Mouse (Mus musculus): Measurements from ENCODE around the gene F2rl1. TPM values are rescaled to one million over a fixed set of nuclear protein-coding genes. Genes with fewer than 3 reads are reported as not detected.

F2rl1 gene
- not detected for polyA plus RNA-seq (2012; fragmentation: generic; extraction: Trizol)
- long read RNA-seq, experiment 1: 0 reads
- long read RNA-seq, experiment 2: 0 reads

- Histone ChIP-seq H3K4me3 (ENCODE audit: insufficient read depth, poor library complexity, severe bottlenecking) (no peak within 1 kb of the TSS), H3K27me3 (ENCODE audit: control insufficient read depth, insufficient read depth, insufficient read length) (no peaks in the 10 kb centered on the region), H3K79me3 (ENCODE audit: low read depth) (no peaks in the 10 kb centered on the region), H3ac (ENCODE audit: control insufficient read depth, insufficient read length, low read depth) (no peak within 1 kb of the TSS), H3K79me2 (ENCODE audit: control insufficient read depth, insufficient read depth) (no peaks in the 10 kb centered on the region), H3K36me3 (ENCODE audit: control insufficient read depth, insufficient read depth) (no peaks in the 10 kb centered on the region)
- TF ChIP-seq MYOG (IDR thresholded peaks at IDR 0.05; ENCODE audit: control insufficient read depth, extremely low read depth, insufficient read length) (no peak), MYOD1 (IDR thresholded peaks at IDR 0.05; ENCODE audit: control insufficient read depth, insufficient read length, low read depth) (peak; percentile 36), MAX (IDR thresholded peaks at IDR 0.05) (no peak)
These were observed at the start of gene F2rl1 for GRCm38 (mm10) chr13:95524674-95525491. F2rl1 (minus strand) TSS chr13:95525227.

DNA sequence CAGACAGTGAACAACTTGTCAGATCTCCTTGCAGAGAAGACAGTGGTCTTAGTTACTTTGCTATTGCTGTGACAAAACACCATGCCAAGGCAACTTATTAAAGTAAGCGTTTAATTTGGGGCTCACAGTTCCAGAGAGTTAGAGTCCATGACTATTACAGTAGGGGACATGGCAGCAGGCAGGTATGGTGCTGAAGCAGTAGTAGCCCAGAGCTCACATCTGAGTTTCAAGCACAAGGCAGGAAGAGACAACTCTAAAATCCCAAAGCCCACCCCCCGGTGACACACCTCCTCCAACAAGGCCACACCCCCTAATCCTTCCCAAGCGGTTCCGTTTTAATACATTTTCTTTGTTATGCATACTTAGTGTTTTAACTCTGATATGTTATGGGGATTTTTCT, 45.9 kb upstream of the F2rl1 start:
- TF ChIP-seq MYOG (IDR thresholded peaks at IDR 0.05; ENCODE audit: control insufficient read depth, extremely low read depth, insufficient read length): no peak
- no peak for TF ChIP-seq USF1 (IDR thresholded peaks at IDR 0.05; ENCODE audit: low read depth)
- TF ChIP-seq MAX (IDR thresholded peaks at IDR 0.05): no peak
- TF ChIP-seq CEBPB (IDR thresholded peaks at IDR 0.05; ENCODE audit: low read depth): no peak
- TF ChIP-seq CTCF (IDR thresholded peaks at IDR 0.05; ENCODE audit: control insufficient read depth, insufficient read depth, insufficient read length): no peak
- no peak for TF ChIP-seq FOSL1 (IDR thresholded peaks at IDR 0.05; ENCODE audit: insufficient read depth, low read length, poor library complexity, severe bottlenecking)
- TF ChIP-seq MYOD1 (IDR thresholded peaks at IDR 0.05; ENCODE audit: control insufficient read depth, insufficient read length, low read depth): no peak
- H3K27me3 ChIP-seq (ENCODE audit: control insufficient read depth, insufficient read depth, insufficient read length): no peaks in the 10 kb centered on the region
- no peak overlapping the region for H3K4me3 ChIP-seq (ENCODE audit: insufficient read depth, poor library complexity, severe bottlenecking)
- H3K79me2 ChIP-seq (ENCODE audit: control insufficient read depth, insufficient read depth): no peaks in the 10 kb centered on the region
- no peaks in the 10 kb centered on the region for H3K79me3 ChIP-seq (ENCODE audit: low read depth)
- H3K36me3 ChIP-seq (ENCODE audit: control insufficient read depth, insufficient read depth): no peaks in the 10 kb centered on the region
- no peak overlapping the region for H3ac ChIP-seq (ENCODE audit: control insufficient read depth, insufficient read length, low read depth)

GRCm38 (mm10) chr13:95569326-95569725, 44.3 kb upstream of the F2rl1 start:
- no peak overlapping the region for H3K4me3 ChIP-seq (ENCODE audit: insufficient read depth, poor library complexity, severe bottlenecking)
- no peaks in the 10 kb centered on the region for H3K79me3 ChIP-seq (ENCODE audit: low read depth)
- H3K27me3 ChIP-seq (ENCODE audit: control insufficient read depth, insufficient read depth, insufficient read length): no peaks in the 10 kb centered on the region
- H3K79me2 ChIP-seq (ENCODE audit: control insufficient read depth, insufficient read depth): no peaks in the 10 kb centered on the region
- no peak overlapping the region for H3ac ChIP-seq (ENCODE audit: control insufficient read depth, insufficient read length, low read depth)
- no peaks in the 10 kb centered on the region for H3K36me3 ChIP-seq (ENCODE audit: control insufficient read depth, insufficient read depth)
- TF ChIP-seq MYOG (IDR thresholded peaks at IDR 0.05; ENCODE audit: control insufficient read depth, extremely low read depth, insufficient read length) (no peak), FOSL1 (IDR thresholded peaks at IDR 0.05; ENCODE audit: insufficient read depth, low read length, poor library complexity, severe bottlenecking) (no peak), MAX (IDR thresholded peaks at IDR 0.05) (no peak), CEBPB (IDR thresholded peaks at IDR 0.05; ENCODE audit: low read depth) (no peak), USF1 (IDR thresholded peaks at IDR 0.05; ENCODE audit: low read depth) (no peak), CTCF (IDR thresholded peaks at IDR 0.05; ENCODE audit: control insufficient read depth, insufficient read depth, insufficient read length) (no peak), MYOD1 (IDR thresholded peaks at IDR 0.05; ENCODE audit: control insufficient read depth, insufficient read length, low read depth) (no peak)

DNA sequence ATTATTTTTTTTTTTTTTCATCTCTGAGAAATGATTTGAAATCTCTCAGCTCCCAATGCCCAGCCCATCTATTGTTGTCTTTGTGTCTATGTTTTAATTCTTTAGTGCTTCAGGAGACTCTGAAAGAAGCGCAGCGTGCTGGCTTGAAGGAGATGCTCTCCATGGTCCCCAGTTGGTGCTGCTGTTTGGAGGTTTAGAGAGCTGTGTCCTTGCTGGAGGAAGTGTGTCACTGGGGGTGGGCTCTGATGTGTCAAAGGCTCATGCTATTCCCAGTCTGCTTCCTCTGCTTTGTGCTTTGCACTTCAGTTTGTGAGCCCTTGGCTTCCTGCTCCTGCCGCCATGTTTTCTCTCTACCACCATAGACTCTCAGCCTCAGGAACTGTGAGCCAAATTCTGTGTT, 43.3 kb upstream of the F2rl1 start:
- no peak for TF ChIP-seq USF1 (IDR thresholded peaks at IDR 0.05; ENCODE audit: low read depth)
- TF ChIP-seq CTCF (IDR thresholded peaks at IDR 0.05; ENCODE audit: control insufficient read depth, insufficient read depth, insufficient read length): no peak
- TF ChIP-seq MAX (IDR thresholded peaks at IDR 0.05): no peak
- no peak for TF ChIP-seq FOSL1 (IDR thresholded peaks at IDR 0.05; ENCODE audit: insufficient read depth, low read length, poor library complexity, severe bottlenecking)
- TF ChIP-seq CEBPB (IDR thresholded peaks at IDR 0.05; ENCODE audit: low read depth): no peak
- TF ChIP-seq MYOD1 (IDR thresholded peaks at IDR 0.05; ENCODE audit: control insufficient read depth, insufficient read length, low read depth): no peak
- no peak for TF ChIP-seq MYOG (IDR thresholded peaks at IDR 0.05; ENCODE audit: control insufficient read depth, extremely low read depth, insufficient read length)
- no peaks in the 10 kb centered on the region for H3K27me3 ChIP-seq (ENCODE audit: control insufficient read depth, insufficient read depth, insufficient read length)
- H3K79me2 ChIP-seq (ENCODE audit: control insufficient read depth, insufficient read depth): no peaks in the 10 kb centered on the region

DNA sequence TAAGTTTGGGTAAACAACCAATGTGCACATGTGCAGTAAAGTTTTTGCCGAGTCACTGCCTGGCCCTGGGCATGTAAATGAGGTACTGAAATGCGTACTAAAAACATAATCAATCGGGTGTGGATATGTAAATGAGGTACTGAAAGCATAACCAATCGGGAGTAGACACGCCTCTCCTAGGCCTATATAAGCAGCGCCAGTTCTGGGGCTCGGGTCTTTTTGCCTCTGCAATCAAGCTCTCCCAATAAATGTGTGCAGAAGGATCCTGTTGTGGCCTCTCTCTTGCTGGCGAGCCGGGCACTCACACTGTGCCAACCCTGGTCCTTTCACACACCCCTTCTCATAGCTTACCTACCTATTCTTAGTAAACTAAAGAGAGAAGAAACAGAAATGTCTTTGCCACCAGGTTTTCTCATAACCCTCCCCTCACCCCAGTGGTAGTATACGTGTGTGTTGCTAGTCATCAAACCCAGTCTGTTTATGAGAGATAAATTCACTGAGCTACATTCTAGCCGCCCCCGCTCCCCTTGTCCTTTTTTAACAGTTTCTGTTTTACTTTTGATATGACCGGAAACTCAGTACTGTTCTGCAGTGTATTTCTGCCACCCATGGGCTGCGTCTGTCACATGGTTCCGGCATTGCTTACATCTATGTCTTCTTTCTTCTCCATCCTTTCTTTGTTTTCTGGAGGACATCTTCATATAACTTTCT, 42.0 kb upstream of the F2rl1 start:
- no peaks in the 10 kb centered on the region for H3K79me3 ChIP-seq (ENCODE audit: low read depth)
- TF ChIP-seq MYOG (IDR thresholded peaks at IDR 0.05; ENCODE audit: control insufficient read depth, extremely low read depth, insufficient read length) (no peak), FOSL1 (IDR thresholded peaks at IDR 0.05; ENCODE audit: insufficient read depth, low read length, poor library complexity, severe bottlenecking) (no peak), MAX (IDR thresholded peaks at IDR 0.05) (no peak), USF1 (IDR thresholded peaks at IDR 0.05; ENCODE audit: low read depth) (no peak), MYOD1 (IDR thresholded peaks at IDR 0.05; ENCODE audit: control insufficient read depth, insufficient read length, low read depth) (no peak), CTCF (IDR thresholded peaks at IDR 0.05; ENCODE audit: control insufficient read depth, insufficient read depth, insufficient read length) (no peak), CEBPB (IDR thresholded peaks at IDR 0.05; ENCODE audit: low read depth) (no peak)
- H3ac ChIP-seq (ENCODE audit: control insufficient read depth, insufficient read length, low read depth): no peak overlapping the region
- no peak overlapping the region for H3K4me3 ChIP-seq (ENCODE audit: insufficient read depth, poor library complexity, severe bottlenecking)
- H3K79me2 ChIP-seq (ENCODE audit: control insufficient read depth, insufficient read depth): no peaks in the 10 kb centered on the region
- H3K27me3 ChIP-seq (ENCODE audit: control insufficient read depth, insufficient read depth, insufficient read length): no peaks in the 10 kb centered on the region
- no peaks in the 10 kb centered on the region for H3K36me3 ChIP-seq (ENCODE audit: control insufficient read depth, insufficient read depth)

More for the DNA sequence above, 43.3 kb upstream of the F2rl1 start:
- Histone ChIP-seq H3K36me3 (ENCODE audit: control insufficient read depth, insufficient read depth) (no peaks in the 10 kb centered on the region), H3K79me3 (ENCODE audit: low read depth) (no peaks in the 10 kb centered on the region), H3ac (ENCODE audit: control insufficient read depth, insufficient read length, low read depth) (no peak overlapping the region), H3K4me3 (ENCODE audit: insufficient read depth, poor library complexity, severe bottlenecking) (no peak overlapping the region)
